Mouse (Mus musculus): Measurements from ENCODE around the gene Kmt2e.

The Kmt2e gene

DNA sequence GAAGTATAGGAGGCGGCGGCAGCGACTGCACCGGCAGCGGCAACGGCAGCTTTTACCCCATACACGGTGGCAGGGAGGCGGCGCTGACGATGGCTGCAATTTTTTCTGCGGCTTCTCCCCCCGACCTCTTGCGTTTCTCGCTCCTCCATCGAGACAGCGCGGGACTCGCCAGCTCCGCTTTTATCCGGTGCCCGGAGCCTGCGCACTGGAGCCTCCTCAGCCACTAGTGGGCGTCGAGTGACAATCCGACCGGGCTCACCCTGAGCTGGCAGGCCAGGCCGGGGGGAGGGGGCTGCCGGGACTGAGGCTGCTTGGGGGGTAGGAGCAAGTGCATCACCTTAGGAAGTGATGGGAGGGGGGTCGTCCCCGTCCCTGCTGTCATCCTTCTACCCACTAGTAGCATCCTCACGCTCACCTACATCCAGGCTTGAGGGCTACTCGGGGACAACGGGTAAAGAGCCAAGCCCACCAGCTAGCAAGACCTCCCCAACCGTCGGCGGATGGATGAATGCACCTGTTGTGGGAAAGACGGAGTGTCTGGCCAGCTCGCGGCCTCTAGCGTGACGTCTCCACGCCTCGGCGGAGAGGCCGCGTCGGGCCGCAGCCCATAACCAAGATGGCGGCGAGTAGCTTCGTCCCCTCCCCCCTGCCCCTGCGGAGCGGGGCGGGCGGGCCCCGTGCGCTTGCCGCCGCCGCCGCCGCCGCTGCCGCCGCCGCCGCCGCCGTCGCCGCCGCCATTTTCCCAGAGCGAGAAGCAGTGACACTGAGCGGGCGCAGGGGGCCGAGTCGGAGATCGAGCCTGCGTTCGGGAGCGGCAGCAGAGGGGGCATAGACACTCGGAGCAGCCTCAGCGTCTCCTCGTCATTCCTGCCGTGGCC lies at the start of gene Kmt2e:
TSS of gene Kmt2e (plus strand) at position 722 of the 878 bp plus-strand sequence.
- peak; percentile 90 to 92 for DNase-seq (ENCODE audit: low spot score in 2 of 2)

DNA sequence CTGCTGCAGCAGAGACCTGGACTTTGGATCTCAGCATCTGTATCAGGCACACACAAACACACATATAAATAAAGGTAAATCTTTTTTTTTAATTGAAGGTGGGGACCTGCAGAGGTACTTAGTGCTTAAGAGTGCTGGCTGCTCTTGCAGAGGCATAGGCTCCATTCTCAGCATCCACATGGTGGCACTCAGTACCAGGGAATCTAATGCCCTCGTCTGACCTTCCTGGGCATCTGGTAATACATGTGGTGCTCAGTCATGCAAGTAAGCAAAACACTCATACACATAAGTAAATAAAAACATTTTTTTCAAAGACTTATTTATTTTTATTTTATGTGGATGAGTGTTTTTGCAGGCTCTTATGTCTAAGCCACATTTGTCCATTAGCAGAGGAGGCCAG lies 49.1 kb upstream of the Kmt2e start:
- DNase-seq (ENCODE audit: low spot score in 2 of 2): no peak

DNA sequence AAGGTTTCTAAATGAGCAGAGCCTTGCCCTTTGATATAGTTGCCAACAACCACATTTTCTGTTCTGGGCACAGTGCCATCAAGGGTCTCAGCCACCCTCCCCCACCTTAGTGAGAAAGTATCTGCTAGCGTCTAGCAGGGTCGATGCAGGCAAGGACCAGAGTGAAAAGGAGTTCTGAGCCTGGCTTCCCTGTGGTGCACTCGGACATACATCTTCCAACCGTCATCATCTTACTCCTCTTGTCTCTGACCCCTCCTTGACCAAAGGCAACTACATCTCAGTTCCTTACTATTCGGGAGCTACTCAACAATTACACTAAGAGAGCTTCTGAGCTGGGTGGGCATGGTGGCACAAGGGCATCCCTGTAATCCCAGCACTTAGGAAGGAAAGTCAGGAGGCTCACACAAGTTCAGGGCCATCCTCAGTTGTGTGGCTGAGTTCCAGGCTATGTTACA lies 48.5 kb upstream of the Kmt2e start:
- no peak for DNase-seq (ENCODE audit: low spot score in 2 of 2)

DNA sequence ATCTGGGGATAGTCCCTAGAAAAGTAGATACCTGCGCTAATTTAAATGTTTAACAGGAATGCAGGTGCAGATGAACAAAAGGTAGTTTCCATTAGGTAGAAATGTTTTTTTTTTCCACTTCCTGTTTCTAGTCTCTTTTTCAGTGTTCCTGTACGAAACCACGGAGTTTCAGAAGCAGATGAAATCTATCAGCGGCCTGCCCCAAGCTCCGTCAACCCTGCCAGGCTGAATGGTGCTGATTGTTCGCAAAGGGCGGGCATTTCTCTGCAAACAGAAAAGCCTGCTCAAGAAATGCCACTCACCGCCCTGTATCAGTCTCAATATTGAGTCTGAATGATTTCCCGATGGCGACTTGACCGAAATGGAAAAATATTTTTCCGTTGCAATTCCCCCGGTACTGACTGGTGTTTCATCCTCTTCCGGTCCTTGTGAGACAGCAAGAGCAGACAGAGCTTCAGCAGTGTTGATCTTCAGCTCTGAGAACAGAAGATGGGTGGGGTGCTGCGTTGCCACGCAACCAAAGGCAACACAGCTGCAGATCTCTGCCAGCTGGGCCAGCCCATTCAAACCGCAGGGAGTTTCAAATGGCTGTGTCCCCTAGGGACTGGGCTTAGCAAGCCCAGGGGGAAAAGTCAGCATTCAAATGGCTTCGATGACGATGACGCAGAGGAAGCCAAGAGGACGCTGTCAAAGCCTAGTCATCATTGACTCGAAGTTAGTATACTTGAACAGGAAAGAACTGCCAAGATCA lies 47.5 kb upstream of the Kmt2e start:
- peak; percentile 76 to 88 for DNase-seq (ENCODE audit: low spot score in 2 of 2)

DNA sequence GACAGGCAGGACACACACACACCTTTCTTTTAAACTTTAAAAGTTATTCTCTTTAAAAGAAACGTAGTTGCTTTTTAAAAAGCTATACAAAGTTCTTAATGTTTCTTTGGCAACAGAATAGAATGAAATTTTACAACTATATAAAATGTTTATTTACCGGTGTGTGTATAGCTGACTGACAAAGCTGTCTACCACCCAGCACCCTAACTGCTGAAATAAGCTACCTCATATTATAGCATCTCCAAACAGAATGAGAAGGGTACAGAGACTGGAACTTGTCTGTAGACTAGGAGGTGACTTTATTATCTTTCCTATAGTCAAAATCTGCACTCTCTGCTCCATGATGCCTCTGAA lies 47.0 kb upstream of the Kmt2e start:
- no peak for DNase-seq (ENCODE audit: low spot score in 2 of 2)

DNA sequence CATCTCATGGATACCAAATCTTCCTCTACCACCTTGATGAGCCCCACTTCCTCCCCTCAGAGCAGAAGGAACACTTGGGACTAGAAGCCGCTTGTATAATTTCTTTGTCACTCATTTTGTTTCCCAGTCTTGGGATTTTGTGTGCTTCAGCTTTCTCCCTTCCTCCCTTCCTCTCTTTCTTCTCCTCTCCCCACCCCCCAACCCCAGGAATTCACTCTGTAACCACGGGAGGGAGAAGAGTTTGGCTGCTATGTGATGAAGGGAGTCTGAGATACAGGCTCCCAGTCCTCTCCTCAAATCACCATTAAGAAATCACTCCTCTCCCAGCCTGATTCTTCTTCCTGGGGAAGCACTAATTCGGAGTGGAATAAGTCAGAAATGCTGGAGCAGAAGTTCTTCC lies 46.1 kb upstream of the Kmt2e start:
- no peak for DNase-seq (ENCODE audit: low spot score in 2 of 2)

DNA sequence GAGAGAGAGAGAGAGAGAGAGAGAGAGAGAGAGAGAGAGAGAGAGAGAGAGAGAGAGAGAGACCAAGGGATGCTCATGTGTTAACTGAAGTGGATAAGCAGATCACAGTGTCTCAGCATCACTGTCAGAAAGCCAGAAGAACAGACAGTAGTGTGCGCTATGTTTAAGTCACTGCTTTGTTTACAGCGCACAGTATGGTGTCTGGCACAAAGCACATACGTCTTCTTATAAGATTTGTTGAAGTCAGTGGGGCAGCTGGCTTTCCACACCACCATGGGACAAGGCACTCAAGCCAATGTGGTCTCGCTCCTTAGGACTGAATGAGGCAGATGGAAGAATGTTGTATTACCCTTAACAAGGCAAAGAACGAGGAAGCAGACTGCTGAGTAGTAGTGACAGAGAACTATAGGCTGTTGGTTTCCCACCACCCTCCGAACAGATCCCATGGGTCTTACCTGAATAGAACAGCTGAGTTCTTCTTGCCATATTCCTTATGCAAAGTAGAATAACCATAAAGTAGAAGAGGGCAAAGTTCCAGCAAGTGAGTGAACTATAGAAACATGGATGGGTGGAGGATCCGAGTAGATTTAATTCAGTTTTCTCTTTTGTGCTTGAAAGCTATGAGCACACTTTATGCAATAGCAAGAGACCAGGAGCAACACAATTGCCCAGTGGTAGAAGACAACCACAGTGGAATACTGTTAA lies 44.5 kb upstream of the Kmt2e start:
- DNase-seq (ENCODE audit: low spot score in 2 of 2): no peak

DNA sequence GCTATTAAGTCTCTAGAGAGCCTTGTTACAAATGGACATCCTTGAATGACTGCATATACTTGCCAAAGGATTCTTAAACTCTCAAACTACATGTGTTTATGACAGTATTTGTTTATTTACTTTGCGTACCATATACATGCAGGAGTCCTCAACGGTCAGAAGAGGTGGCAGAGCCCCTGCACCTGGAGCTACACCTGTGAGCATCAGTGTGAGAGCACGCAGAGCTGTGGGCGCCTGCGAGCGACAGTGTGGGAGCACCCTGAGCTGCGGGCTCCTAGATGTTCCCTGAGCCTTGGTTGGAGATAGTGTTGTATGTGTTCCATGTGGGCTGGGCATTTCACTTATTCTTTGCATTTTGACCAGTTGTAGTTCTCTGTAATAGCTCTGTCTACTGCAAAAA lies 42.5 kb upstream of the Kmt2e start:
- DNase-seq (ENCODE audit: low spot score in 2 of 2): no peak

DNA sequence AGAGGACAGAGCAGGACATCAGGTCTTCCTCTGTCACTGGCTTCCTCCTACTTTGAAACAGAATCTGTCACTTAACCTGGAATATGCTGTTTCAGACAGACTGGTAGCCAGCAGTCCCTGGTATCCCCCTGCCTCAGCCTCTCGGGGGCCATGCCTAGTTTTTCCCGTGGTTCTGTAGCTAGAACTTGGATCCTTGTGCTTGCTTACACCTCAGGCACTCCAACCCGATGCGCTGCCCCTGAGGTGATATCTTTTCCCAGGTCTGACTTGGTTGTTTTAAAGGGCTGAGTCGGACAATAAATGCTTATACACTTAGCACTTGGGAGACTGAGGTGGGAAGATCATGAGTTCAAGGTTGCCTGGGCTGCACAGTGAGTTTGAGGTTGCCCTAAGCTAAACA lies 40.4 kb upstream of the Kmt2e start:
- no peak for DNase-seq (ENCODE audit: low spot score in 2 of 2)

DNA sequence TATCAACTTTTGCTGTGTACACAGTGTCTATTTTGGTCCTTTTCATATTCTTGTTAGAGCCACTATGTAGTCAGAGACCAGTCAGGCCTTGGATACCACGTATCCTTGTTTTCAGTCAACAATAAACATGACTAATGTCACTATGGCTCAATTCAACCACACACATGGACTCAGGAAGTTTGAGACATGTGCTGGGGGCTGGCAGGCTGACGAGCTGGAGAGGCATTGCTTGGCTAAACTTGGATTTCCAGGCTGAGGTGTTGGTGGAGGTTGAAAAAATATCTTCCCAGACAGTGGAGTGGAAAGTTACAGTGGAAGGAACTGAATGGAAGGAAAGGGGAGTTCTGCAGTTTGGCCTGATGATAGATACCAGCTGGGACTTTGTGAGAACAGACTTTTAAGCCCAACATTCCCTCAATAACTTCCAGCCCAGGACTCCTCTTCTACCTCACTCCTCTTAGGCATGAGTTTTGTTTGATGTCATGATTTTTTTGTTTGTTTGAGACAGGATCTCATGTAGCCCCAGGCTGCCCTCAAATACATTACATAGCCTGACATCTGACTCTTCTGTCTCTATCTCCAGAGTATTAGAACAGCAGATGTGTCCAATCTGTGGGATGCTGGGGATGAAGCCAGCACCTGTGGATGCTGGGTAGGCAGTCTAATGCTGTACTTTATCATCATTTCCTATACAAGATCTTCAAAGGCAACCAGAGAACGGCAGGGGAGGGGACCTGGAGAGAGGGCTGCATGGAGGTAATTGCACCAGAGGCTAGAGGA lies 39.7 kb upstream of the Kmt2e start:
- DNase-seq (ENCODE audit: low spot score in 2 of 2): no peak

DNA sequence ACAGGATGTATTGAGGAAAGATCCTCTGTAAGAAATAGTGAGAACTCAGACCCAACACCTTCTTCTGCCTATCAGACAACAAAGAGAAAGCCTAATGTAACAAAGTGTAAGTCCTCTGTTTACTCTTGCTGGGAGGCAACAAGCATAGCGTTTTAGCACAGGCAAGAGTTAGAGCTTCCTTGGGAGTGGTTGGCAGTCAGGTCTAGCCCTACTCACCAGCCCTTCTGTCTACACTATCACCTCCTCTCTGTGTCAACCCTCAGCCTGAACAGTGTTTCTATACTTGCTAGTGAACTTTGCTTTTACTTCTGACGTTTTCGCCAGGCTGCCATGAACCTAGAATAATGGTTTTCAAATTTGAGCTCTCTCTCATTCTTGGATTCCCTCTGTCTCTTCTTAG lies 38.5 kb upstream of the Kmt2e start:
- no peak for DNase-seq (ENCODE audit: low spot score in 2 of 2)

DNA sequence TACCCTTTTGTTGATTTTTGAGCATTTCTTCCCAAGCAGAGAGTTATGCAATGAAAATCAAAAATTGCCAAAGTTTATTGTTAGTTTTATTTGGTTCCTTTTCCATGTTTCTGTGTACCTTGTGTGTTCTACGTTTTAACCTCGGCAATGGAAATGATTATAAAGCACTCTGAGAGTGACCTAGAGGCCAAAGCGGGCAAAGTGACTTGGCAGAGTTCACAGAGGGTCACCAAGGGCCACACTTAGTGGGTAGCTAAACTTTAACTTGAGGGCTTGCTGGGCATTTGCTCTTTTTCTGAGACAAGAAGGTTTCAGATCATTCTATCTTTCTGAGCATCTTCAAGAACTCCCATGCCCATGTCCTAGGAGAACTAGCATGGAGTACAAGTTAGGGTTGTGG lies 37.5 kb upstream of the Kmt2e start:
- DNase-seq (ENCODE audit: low spot score in 2 of 2): no peak

DNA sequence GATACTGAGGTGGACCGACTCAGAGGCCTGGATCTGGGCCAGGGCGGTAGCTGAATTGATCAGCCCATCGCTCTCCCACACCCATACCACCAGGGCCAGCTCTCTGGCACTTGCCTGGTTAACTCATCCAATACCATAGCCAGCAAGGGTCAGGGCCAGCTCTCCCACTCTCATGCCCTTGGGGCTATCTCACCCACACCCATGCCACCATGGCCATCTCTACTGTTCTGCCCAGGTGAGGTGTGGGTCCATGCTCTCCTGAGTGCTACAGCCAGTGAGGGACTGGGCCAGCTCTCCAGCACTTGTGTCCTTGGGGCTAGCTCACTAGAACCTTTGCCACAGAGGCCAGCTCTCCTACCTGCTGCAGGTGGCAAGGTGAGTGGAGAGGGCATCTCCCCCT lies 34.1 kb upstream of the Kmt2e start:
- no peak for DNase-seq (ENCODE audit: low spot score in 2 of 2)

DNA sequence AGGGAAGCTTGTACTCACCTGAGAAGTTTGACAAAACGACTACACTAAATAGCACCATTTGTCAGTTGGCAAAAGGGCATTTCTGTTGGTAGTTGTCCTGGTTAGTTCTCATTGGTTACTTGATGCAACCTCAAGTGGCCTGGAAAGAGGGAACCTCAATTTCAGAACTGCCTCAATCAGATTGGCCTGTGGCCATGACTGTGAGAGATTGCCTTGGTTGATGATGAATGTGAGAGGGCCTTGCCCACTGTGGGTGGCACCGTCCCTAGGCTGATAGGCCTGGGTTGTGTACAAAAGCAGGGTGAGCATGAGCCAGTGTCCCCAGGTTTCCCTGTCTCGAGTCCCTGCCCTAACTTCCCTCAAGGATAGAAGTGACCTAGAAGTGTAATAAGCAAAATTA lies 33.4 kb upstream of the Kmt2e start:
- no peak for DNase-seq (ENCODE audit: low spot score in 2 of 2)

DNA sequence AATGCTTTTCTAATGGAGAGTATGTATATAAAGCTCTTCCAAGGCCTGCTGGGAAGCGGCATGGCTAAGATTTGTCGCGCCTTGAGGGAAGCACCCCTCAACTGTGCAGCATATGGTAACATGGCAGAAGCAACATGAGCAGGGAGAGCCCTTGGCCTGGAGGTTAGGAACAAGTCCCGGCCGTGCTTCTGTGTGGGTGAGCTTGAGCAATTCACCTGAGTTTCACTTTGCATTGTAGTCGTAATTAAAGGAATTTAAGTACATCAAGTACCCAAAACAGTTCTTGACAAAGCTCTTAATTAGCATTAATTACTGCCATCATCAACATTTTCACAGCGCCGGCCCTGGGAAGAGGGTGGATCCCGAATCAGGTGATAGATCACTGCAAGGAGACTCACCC lies 32.9 kb upstream of the Kmt2e start:
- DNase-seq (ENCODE audit: low spot score in 2 of 2): no peak

DNA sequence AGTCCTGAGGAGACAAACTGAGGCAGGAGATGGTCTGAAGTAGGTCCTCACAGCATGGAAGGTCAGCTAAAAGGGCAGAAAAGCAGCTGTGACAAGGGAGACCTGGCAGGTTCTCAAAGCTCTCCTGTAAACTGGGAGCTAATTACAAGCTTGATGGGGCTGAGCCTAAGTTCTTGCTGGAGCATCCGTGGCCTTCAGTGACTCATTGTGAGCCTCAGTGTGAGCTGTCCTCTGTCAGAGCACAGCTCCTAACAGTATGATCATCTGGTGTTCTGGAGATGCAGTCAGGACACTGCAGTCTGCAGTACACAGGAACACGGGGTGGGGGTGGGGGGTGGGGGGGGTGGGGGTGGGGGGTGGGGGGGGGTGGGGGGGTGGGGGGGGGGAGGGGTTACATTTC lies 32.2 kb upstream of the Kmt2e start:
- no peak for DNase-seq (ENCODE audit: low spot score in 2 of 2)

DNA sequence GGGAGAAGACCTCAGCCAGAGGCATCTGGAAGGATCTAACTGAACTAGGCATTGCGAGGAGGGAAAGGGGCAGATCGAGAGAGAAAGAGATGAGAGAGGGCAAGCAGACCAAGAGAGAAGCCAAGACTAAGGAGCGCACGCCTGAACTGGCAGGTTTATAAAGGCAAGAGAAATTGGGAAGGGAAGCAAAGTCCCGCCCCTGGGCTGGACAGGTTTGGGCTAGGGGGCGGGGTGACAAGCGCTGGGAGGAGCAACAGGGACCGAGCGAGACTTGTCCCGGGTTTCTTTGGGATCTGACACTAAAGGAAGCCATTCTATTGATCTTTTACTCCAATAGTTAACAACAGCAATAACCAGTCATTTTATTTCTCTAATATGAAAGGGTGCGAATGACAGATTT lies 31.1 kb upstream of the Kmt2e start:
- DNase-seq (ENCODE audit: low spot score in 2 of 2): no peak

DNA sequence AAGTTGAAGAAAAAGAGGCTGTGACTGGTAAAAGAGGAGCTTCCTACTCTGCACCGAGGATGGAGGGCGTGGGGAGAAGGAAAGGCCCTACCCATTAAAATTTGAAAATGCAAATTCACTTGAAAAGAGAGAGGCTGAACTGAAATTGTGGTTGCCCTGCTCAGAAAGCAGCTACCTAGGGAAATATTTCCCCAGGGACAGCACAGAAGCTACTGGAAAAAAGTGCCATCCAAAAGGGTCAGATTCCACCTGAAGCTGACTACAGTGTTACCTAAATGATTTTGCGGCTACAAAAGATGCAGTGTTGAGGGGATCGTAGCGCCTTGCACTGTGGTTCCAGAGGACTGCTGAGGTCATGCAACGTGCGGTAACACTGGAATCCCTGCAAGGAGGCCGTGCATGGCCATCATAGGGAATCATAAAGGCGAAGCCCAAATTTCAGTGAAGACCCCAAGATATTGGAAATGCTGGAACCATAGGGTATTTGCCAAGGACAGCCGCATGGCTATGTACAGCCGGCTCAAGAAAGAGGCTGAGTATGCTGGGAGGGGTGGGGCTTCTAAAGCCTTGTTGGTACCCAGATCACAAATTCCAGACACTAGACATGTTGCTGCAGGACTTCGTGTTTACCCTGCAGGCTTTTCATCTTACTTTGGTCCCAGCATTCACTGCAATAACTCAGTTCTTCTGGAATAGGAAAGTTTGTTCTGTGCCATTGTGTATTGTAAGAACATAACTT lies 28.4 kb upstream of the Kmt2e start:
- DNase-seq (ENCODE audit: low spot score in 2 of 2): no peak

DNA sequence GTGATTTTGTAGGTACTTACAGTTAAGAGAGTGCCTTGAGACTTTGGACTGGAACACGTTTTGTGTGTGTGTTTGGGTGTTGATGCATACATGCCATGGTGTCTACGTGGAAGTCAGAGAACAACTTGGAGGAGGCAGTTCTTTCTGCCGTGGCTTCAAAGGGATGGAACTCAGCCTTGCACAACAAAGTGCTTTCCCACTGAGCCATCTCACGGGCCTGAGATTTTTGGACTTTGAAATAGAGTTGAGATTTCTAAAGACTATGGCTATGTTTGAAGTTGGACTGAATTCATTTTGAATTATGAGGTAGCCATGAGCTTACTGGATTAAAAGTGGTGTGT lies 27.9 kb upstream of the Kmt2e start:
- no peak for DNase-seq (ENCODE audit: low spot score in 2 of 2)

DNA sequence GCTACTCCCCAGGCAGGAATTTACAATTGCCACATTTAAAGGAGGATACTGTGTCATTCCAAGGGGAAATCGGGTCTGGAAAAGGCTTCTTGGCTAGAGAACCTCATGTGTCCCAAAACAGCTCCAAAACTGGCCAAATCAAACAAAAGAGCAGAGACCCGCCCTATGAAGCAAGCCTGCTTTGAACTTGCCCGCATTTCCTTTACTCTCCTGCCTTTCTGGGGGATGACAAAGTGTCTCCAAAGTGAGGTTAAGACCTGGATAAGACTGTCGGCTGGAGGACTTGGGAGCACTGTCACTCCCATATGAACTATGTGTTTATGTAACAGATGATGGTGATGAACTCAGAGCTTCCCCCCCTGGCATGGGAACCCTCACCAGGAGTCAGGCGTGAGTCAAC lies 26.1 kb upstream of the Kmt2e start:
- no peak for DNase-seq (ENCODE audit: low spot score in 2 of 2)

DNA sequence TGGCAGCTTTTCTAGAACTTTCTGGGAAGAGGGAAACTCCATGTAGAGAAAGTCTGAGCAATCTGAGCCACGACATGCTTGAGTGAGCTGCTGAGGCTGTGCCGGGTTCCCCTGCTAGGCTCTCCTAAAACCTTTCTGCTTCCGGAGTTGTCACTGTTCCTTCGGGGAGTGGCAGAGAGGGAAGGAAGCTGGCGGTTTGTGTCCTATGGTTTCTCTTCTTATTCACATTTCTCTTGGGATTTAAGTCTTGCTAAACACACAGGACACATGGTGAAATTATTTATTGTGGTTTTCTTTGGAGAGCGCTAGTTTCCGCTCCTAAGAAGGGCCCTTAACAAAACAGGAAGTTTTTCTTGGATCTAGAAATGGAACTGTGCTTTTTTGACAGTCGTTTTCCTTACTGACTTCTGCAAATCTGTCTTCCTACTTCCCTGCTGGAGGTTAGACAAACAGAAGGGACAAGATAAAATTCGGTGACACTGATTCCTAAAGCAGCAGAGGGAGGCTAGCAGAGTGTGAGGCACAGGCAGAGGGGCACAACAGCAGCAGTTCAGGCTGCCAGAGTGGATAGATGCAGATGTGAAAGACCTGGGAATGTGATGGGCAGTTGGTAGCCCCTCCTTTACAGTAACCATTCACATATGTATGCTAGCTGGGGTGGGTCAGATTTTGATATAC lies 24.1 kb upstream of the Kmt2e start:
- no peak for DNase-seq (ENCODE audit: low spot score in 2 of 2)
